9 mouse cellular contexts compared by ENCODE assay signal in genomic region chr5:134933281-134933680, GRCm38 (mm10). TPM values are rescaled to one million over a fixed set of nuclear protein-coding genes. Genes with fewer than 3 reads are reported as not detected.
DNase-seq lines count a peak whose midpoint lies in the region; ATAC-seq and TF ChIP-seq lines count a peak whose summit lies in the region.
"Had no signal": no experiment of that assay in that cellular context is flagged by ENCODE, and none has a peak within 500 bp of the region (broad histone marks: within the 10 kb centered on the region; RNA-seq: fewer than 3 reads in every experiment).

No protein-coding gene starts in this region.

- H3K36me3 ChIP-seq in lung, embryonic 16.5 days (ENCODE audit: control insufficient read depth, insufficient read depth, low read length), result no peaks in the 10 kb centered on the region
- H3K36me3 ChIP-seq in ES-E14 (ENCODE audit: control insufficient read depth, insufficient read depth, low read length, poor library complexity, severe bottlenecking), result peaks cover 26% of the 10 kb centered on the region

- 85% methylated on average over 8 of the region's 8 CpGs for WGBS in lung, embryonic 16.5 days

- peak overlapping the region; percentile 82; the same call in 1 of the 2 replicates for H3K4me2 ChIP-seq in lung, embryonic 16.5 days (ENCODE audit: low read depth, low read length)

- H3K27me3 ChIP-seq in lung, embryonic 16.5 days (ENCODE audit: control insufficient read depth, insufficient read depth, low read depth, low read length), result no peaks in the 10 kb centered on the region

- intact Hi-C loops in left cerebral cortex, postnatal 4 days (cut with DNase I), result no loop called here

- H3K9ac ChIP-seq in lung, embryonic 16.5 days (ENCODE audit: low read length), result no peak overlapping the region
- H3K9ac ChIP-seq in ES-E14 (ENCODE audit: insufficient read depth, low read depth, low read length, poor library complexity, severe bottlenecking), result no peak overlapping the region

- no peaks in the 10 kb centered on the region for H3K9me3 ChIP-seq in lung, embryonic 16.5 days (ENCODE audit: control insufficient read depth, low read length)
- no peaks in the 10 kb centered on the region for H3K9me3 ChIP-seq in ES-E14 (ENCODE audit: control insufficient read depth, insufficient read depth, low read depth, low read length)

- H3K27ac ChIP-seq in lung, embryonic 16.5 days (ENCODE audit: low read length), result no peak overlapping the region
- peak overlapping the region; percentile 65; the same call in 1 of the 2 replicates for H3K27ac ChIP-seq in ES-E14 (ENCODE audit: insufficient read depth, low read depth, low read length, poor library complexity, severe bottlenecking)
- H3K27ac ChIP-seq in layer of hippocampus, adult 2 months, result no peak overlapping the region

- DNase-seq in lung, postnatal 36 days, result no peak
- no peak for DNase-seq in ES-E14 (ENCODE audit: low read depth, low spot score)
- DNase-seq in induced T-regulatory cell, adult 2 months (ENCODE audit: low read depth), result peak; percentile 74
- no peak for DNase-seq in Muller cell, postnatal 12 days (ENCODE audit: inconsistent ontology term)
- no peak for DNase-seq in layer of hippocampus, adult 2 months (ENCODE audit: low spot score in 2 of 2)
- no peak for DNase-seq in left cerebral cortex, postnatal 4 days

- in situ Hi-C loops in ES-E14 (cut with MboI; ENCODE audit: low sequenced_read_pairs in 2 of 2, unreplicated experiment in 2 of 2), result no loop called here

- H3K4me1 ChIP-seq in lung, embryonic 16.5 days (replicated peaks; ENCODE audit: control insufficient read depth, insufficient read depth, low read length), result no peaks in the 10 kb centered on the region; the same call in 1 of the 2 replicates
- H3K4me1 ChIP-seq in ES-E14 (ENCODE audit: control insufficient read depth in 2 of 2, insufficient read depth in 2 of 2, low read length in 2 of 2, poor library complexity in 1 of 2), result peaks cover 0 to 7% of the 10 kb centered on the region in 2 experiments; a peak in 2 of 4 replicates

- no peak for ATAC-seq in lung, embryonic 16.5 days (ENCODE audit: low read depth)
- ATAC-seq in neutrophil, adult 5-6 weeks (ENCODE audit: extremely low read depth, insufficient number of reproducible peaks, low FRiP score, poor library complexity, severe bottlenecking), result 0 out of 2 replicates have a peak, but pooled peaks have one; percentile 27

- no peak overlapping the region for H3K4me3 ChIP-seq in lung, embryonic 16.5 days (ENCODE audit: low read length)
- peak overlapping the region in 1 of 2 experiments; percentile 25; a peak in 1 of 4 replicates for H3K4me3 ChIP-seq in ES-E14 (ENCODE audit: insufficient read depth in 1 of 2, low read depth in 1 of 2, low read length in 2 of 2, poor library complexity in 1 of 2, severe bottlenecking in 1 of 2)
- H3K4me3 ChIP-seq in layer of hippocampus, adult 2 months, result no peak overlapping the region

- TF ChIP-seq CTCF in layer of hippocampus, adult 2 months (conservative IDR thresholded peaks at IDR 0.05), result no peak

TF ChIP-seq in ES-E14, 5 proteins besides CTCF, POLR2A, EP300 and RAD21:
- TF ChIP-seq CHD2 (IDR thresholded peaks at IDR 0.05; ENCODE audit: low read depth, low read length) (no peak), HCFC1 (IDR thresholded peaks at IDR 0.05; ENCODE audit: borderline replicate concordance, insufficient read depth, low read length) (no peak), ZNF384 (IDR thresholded peaks at IDR 0.05; ENCODE audit: low read depth, low read length) (no peak), ZC3H11A (IDR thresholded peaks at IDR 0.05; ENCODE audit: borderline replicate concordance, low read depth, low read length) (no peak), MAFK (IDR thresholded peaks at IDR 0.05; ENCODE audit: insufficient read depth, low read depth, low read length) (no peak)

RNA-seq across cellular contexts. Expression of gene Mettl27, which starts 1.1 kb away (rescaled TPM):
- 30.6 and 33.5 TPM in 2 replicates for polyA plus RNA-seq in lung, embryonic 16.5 days (2015; fragmentation: Nextera tagmentation; extraction: Ambion mirVana)
- total RNA-seq in ES-E14 (2012; rRNA removed), result 15.6 and 17.3 TPM in 2 replicates
- total RNA-seq in neutrophil, adult 5-6 weeks (2017), result 0.86 and 2.2 TPM in 2 replicates
- total RNA-seq in layer of hippocampus, adult 2 months (2021), result 10 to 100 TPM in 1 of 2 experiments, 1 to 10 TPM in 1; 8.2 to 10.8 TPM
- total RNA-seq in left cerebral cortex, postnatal 4 days (2021), result 1 to 10 TPM; 6.4 to 7.2 TPM
- total RNA-seq: monocyte, adult 5-6 weeks had no signal

RNA-seq across cellular contexts. Expression of gene Cldn4, which starts 13.5 kb away (rescaled TPM):
- polyA plus RNA-seq in lung, embryonic 16.5 days (2015; fragmentation: Nextera tagmentation; extraction: Ambion mirVana), result 33.0 and 33.1 TPM in 2 replicates
- total RNA-seq in ES-E14 (2012; rRNA removed), result 150 and 350 TPM in 2 replicates
- 0.23 and 0.25 TPM in 2 replicates for total RNA-seq in neutrophil, adult 5-6 weeks (2017)
- total RNA-seq in layer of hippocampus, adult 2 months (2021), result not detected
- under 1 TPM in 1 of 2 experiments, not detected in 1; 0.18 TPM for total RNA-seq in left cerebral cortex, postnatal 4 days (2021)
- total RNA-seq: monocyte, adult 5-6 weeks had no signal

RNA-seq across cellular contexts. Expression of gene Cldn13, which starts 18.0 kb away (rescaled TPM):
- 0.75 and 3.3 TPM in 2 replicates for polyA plus RNA-seq in lung, embryonic 16.5 days (2015; fragmentation: Nextera tagmentation; extraction: Ambion mirVana)
- not detected in 2 replicates for total RNA-seq in ES-E14 (2012; rRNA removed)
- not detected in 2 replicates for total RNA-seq in neutrophil, adult 5-6 weeks (2017)
- total RNA-seq in layer of hippocampus, adult 2 months (2021), result not detected
- total RNA-seq in left cerebral cortex, postnatal 4 days (2021), result not detected
- total RNA-seq: monocyte, adult 5-6 weeks had no signal

RNA-seq across cellular contexts. Expression of gene Tmem270, which starts 26.7 kb away (rescaled TPM):
- polyA plus RNA-seq in lung, embryonic 16.5 days (2015; fragmentation: Nextera tagmentation; extraction: Ambion mirVana), result not detected in 2 replicates
- total RNA-seq in ES-E14 (2012; rRNA removed), result not detected in 2 replicates
- total RNA-seq in neutrophil, adult 5-6 weeks (2017), result not detected in 2 replicates
- total RNA-seq in layer of hippocampus, adult 2 months (2021), result not detected
- total RNA-seq in left cerebral cortex, postnatal 4 days (2021), result not detected
- total RNA-seq: monocyte, adult 5-6 weeks had no signal

RNA-seq across cellular contexts. Expression of gene Cldn3, which starts 52.7 kb away (rescaled TPM):
- polyA plus RNA-seq in lung, embryonic 16.5 days (2015; fragmentation: Nextera tagmentation; extraction: Ambion mirVana), result 328 and 355 TPM in 2 replicates
- 8.4 and 24.1 TPM in 2 replicates for total RNA-seq in ES-E14 (2012; rRNA removed)
- not detected in 2 replicates for total RNA-seq in neutrophil, adult 5-6 weeks (2017)
- total RNA-seq in layer of hippocampus, adult 2 months (2021), result under 1 TPM in 1 of 2 experiments, not detected in 1; 0.37 TPM
- total RNA-seq in left cerebral cortex, postnatal 4 days (2021), result 1 to 10 TPM; 6.2 to 6.4 TPM
- total RNA-seq: monocyte, adult 5-6 weeks had no signal

Comparison
In these comparisons a context has a peak if more than half of its experiments do, and no peak if none do; other contexts are left out.
1. RNA of gene Cldn4, which starts 13.5 kb away (total RNA-seq): 150 to 350 TPM in ES-E14; 0.23 to 0.25 TPM in neutrophil, adult 5-6 weeks, 0.18 TPM in left cerebral cortex, postnatal 4 days and not detected in layer of hippocampus, adult 2 months; every median in the first group is over 100 times any median in the second.